Mouse (Mus musculus) intestine, embryonic 16.5 days (tissue): Measurements from ENCODE around the gene Mfn2. TPM values are rescaled to one million over a fixed set of nuclear protein-coding genes. Genes with fewer than 3 reads are reported as not detected.

Experiments used
- ATAC-seq: fragments of 200-750 bp; cut with Nextera tagmentation; 2 replicates; pipeline ENCODE4 v1.8.0; 2017; ENCODE audit warnings: moderate TSS enrichment, moderate library complexity
- H3K27ac ChIP-seq: fragments of 300-500 bp; sonication (generic); 2 replicates; pipeline ENCODE4 v1.5.1; 2014; ENCODE audit warnings: mild to moderate bottlenecking, low read length
- H3K27me3 ChIP-seq: fragments of 300-500 bp; sonication (generic); replicated peaks from 2 replicates; pipeline ENCODE4 v1.6.1; 2014; ENCODE audit warnings: low read length, control low read depth, mixed read lengths; ENCODE audit not compliant: control insufficient read depth, insufficient read depth
- H3K36me3 ChIP-seq: fragments of 300-500 bp; sonication (generic); 2 replicates; pipeline ENCODE4 v1.6.1; 2014; ENCODE audit warnings: low read length, control low read depth; ENCODE audit not compliant: control insufficient read depth, insufficient read depth
- H3K4me1 ChIP-seq: fragments of 300-500 bp; sonication (generic); 2 replicates; pipeline ENCODE4 v1.6.1; 2014; ENCODE audit warnings: low read length, control low read depth, mixed read lengths; ENCODE audit not compliant: control insufficient read depth, insufficient read depth
- H3K4me2 ChIP-seq: fragments of 300-500 bp; sonication (generic); 2 replicates; pipeline ENCODE4 v1.6.1; 2014; ENCODE audit warnings: low read depth, low read length, control low read depth
- H3K4me3 ChIP-seq: fragments of 300-500 bp; sonication (generic); 2 replicates; pipeline ENCODE4 v1.5.1; 2014; ENCODE audit warnings: mild to moderate bottlenecking, low read length
- H3K9ac ChIP-seq: fragments of 300-500 bp; sonication (generic); 2 replicates; pipeline ENCODE4 v1.6.1; 2014; ENCODE audit warnings: low read depth, low read length
- H3K9me3 ChIP-seq: fragments of 300-500 bp; sonication (generic); 2 replicates; pipeline ENCODE4 v1.6.1; 2016; ENCODE audit warnings: low read length, control low read depth; ENCODE audit not compliant: control insufficient read depth
- WGBS: fragments of 180-500 bp; shearing (Covaris S2); extraction: QIAGEN DNeasy Blood & Tissue Kit; methylation state at CpG from one replicate; pipeline ENCODE4 v1.1.7; 2014; 5-methylcytosine and 5-hydroxymethylcytosine counted together
- polyA plus RNA-seq: library from polyadenylated mRNA; unstranded; fragments of >200 nt; fragmentation: Nextera tagmentation; extraction: Ambion mirVana; gene quantifications from 2 replicates; pipeline ENCODE4 v1.2.1, GENCODE M21; 2015

Mfn2 gene
- polyA plus RNA-seq, 1 experiment from 2014 or later, result 50.8 TPM

- Histone ChIP-seq H3K9me3 (no peaks in the 10 kb centered on the region), H3K36me3 (no peaks in the 10 kb centered on the region), H3K27ac (no peak overlapping the region), H3K4me2 (no peak overlapping the region), H3K4me1 (no peaks in the 10 kb centered on the region), H3K9ac (no peak overlapping the region), H3K27me3 (no peaks in the 10 kb centered on the region), H3K4me3 (no peak overlapping the region)
- no peak for ATAC-seq
- 77% methylated on average over 11 of the region's 11 CpGs for WGBS
Measured at GRCm38 (mm10) chr4:147922341-147922740, 17.8 kb upstream of the Mfn2 start.

GRCm38 (mm10) chr4:147920973-147921372 lies 16.5 kb upstream of the Mfn2 start:
- no peaks in the 10 kb centered on the region for H3K36me3 ChIP-seq
- H3K9ac ChIP-seq, result no peak overlapping the region
- H3K4me2 ChIP-seq, result no peak overlapping the region
- ATAC-seq, result no peak
- no peaks in the 10 kb centered on the region for H3K9me3 ChIP-seq
- H3K27ac ChIP-seq, result no peak overlapping the region
- 33% methylated on average over 10 of the region's 10 CpGs for WGBS
- H3K4me3 ChIP-seq, result no peak overlapping the region
- no peaks in the 10 kb centered on the region for H3K27me3 ChIP-seq
- H3K4me1 ChIP-seq, result no peaks in the 10 kb centered on the region

- Histone ChIP-seq H3K27ac (no peak overlapping the region), H3K4me1 (no peaks in the 10 kb centered on the region), H3K4me2 (no peak overlapping the region), H3K27me3 (no peaks in the 10 kb centered on the region), H3K4me3 (no peak overlapping the region), H3K9me3 (no peaks in the 10 kb centered on the region), H3K36me3 (no peaks in the 10 kb centered on the region), H3K9ac (no peak overlapping the region)
- 58% methylated on average over 7 of the region's 7 CpGs for WGBS
- peak; percentile 55; the same call in 1 of the 2 replicates for ATAC-seq
Measured at GRCm38 (mm10) chr4:147918459-147919121, 14.1 kb upstream of the Mfn2 start.

GRCm38 (mm10) chr4:147909486-147909885 lies 5.0 kb upstream of the Mfn2 start:
- H3K36me3 ChIP-seq, result no peaks in the 10 kb centered on the region
- H3K4me1 ChIP-seq, result peaks cover 4% of the 10 kb centered on the region; the same call in 1 of the 2 replicates
- 87% methylated on average over 5 of the region's 5 CpGs for WGBS
- H3K27ac ChIP-seq, result no peak overlapping the region
- no peaks in the 10 kb centered on the region for H3K27me3 ChIP-seq
- no peak overlapping the region for H3K4me3 ChIP-seq
- ATAC-seq, result no peak
- H3K9me3 ChIP-seq, result no peaks in the 10 kb centered on the region
- H3K4me2 ChIP-seq, result no peak overlapping the region
- H3K9ac ChIP-seq, result no peak overlapping the region

- WGBS, result 85% methylated on average over 5 of the region's 5 CpGs
- H3K27ac ChIP-seq, result no peak overlapping the region
- no peaks in the 10 kb centered on the region for H3K27me3 ChIP-seq
- no peak for ATAC-seq
- H3K36me3 ChIP-seq, result 0 out of 2 replicates have a peak, but pooled peaks cover 2% of the 10 kb centered on the region
- H3K9ac ChIP-seq, result no peak overlapping the region
- H3K9me3 ChIP-seq, result no peaks in the 10 kb centered on the region
- H3K4me2 ChIP-seq, result no peak overlapping the region
- peaks cover 13% of the 10 kb centered on the region for H3K4me1 ChIP-seq
- H3K4me3 ChIP-seq, result no peak overlapping the region
Measured at GRCm38 (mm10) chr4:147906230-147906629, 1.7 kb upstream of the Mfn2 start.

GRCm38 (mm10) chr4:147905090-147905659 lies 671 bp upstream of the Mfn2 start:
- H3K4me1 ChIP-seq, result peaks cover 16% of the 10 kb centered on the region
- ATAC-seq, result 0 out of 2 replicates have a peak, but pooled peaks have one; percentile 0
- peak overlapping the region; percentile 94 for H3K4me3 ChIP-seq
- no peak overlapping the region for H3K27ac ChIP-seq
- H3K36me3 ChIP-seq, result 0 out of 2 replicates have a peak, but pooled peaks cover 2% of the 10 kb centered on the region
- WGBS, result 3% methylated on average over 8 of the region's 8 CpGs
- H3K4me2 ChIP-seq, result peak overlapping the region; percentile 65
- no peaks in the 10 kb centered on the region for H3K9me3 ChIP-seq
- H3K9ac ChIP-seq, result peak overlapping the region; percentile 96
- H3K27me3 ChIP-seq, result no peaks in the 10 kb centered on the region

- Histone ChIP-seq H3K27ac (peak overlapping the region; percentile 76), H3K9ac (peak overlapping the region; percentile 96), H3K36me3 (0 out of 2 replicates have a peak, but pooled peaks cover 2% of the 10 kb centered on the region), H3K4me1 (peaks cover 16% of the 10 kb centered on the region), H3K9me3 (no peaks in the 10 kb centered on the region), H3K27me3 (no peaks in the 10 kb centered on the region), H3K4me3 (peak overlapping the region; percentile 94), H3K4me2 (peak overlapping the region; percentile 47)
- 70% methylated on average over 3 of the region's 3 CpGs for WGBS
- no peak for ATAC-seq
Measured at GRCm38 (mm10) chr4:147903601-147904000, 903 bp downstream of the Mfn2 start.

GRCm38 (mm10) chr4:147902906-147903500 lies 1.5 kb downstream of the Mfn2 start:
- no peaks in the 10 kb centered on the region for H3K9me3 ChIP-seq
- H3K9ac ChIP-seq, result peak overlapping the region; percentile 30; the same call in 1 of the 2 replicates
- no peaks in the 10 kb centered on the region for H3K27me3 ChIP-seq
- H3K4me2 ChIP-seq, result peak overlapping the region; percentile 47; the same call in 1 of the 2 replicates
- H3K4me3 ChIP-seq, result peak overlapping the region; percentile 12
- H3K27ac ChIP-seq, result peak overlapping the region; percentile 76
- H3K4me1 ChIP-seq, result peaks cover 16% of the 10 kb centered on the region
- no peak for ATAC-seq
- H3K36me3 ChIP-seq, result 0 out of 2 replicates have a peak, but pooled peaks cover 2% of the 10 kb centered on the region
- 84% methylated on average over 12 of the region's 12 CpGs for WGBS

GRCm38 (mm10) chr4:147900452-147900851 lies 4.1 kb downstream of the Mfn2 start:
- Histone ChIP-seq H3K9me3 (no peaks in the 10 kb centered on the region), H3K9ac (no peak overlapping the region), H3K4me3 (no peak overlapping the region), H3K27ac (peak overlapping the region; percentile 59), H3K36me3 (peaks cover 6% of the 10 kb centered on the region; the same call in 1 of the 2 replicates), H3K27me3 (no peaks in the 10 kb centered on the region), H3K4me1 (peaks cover 16% of the 10 kb centered on the region), H3K4me2 (no peak overlapping the region)
- ATAC-seq, result peak; percentile 75
- 78% methylated on average over 7 of the region's 7 CpGs for WGBS
